Mouse (Mus musculus) kidney, postnatal 0 days (tissue): ENCODE data around the gene H2-M5. TPM values are rescaled to one million over a fixed set of nuclear protein-coding genes. Genes with fewer than 3 reads are reported as not detected.

ENCODE experiments used
- ATAC-seq: fragments of 200-750 bp; cut with Nextera tagmentation; replicated peaks from 2 replicates; pipeline ENCODE4 v1.8.0; 2017; ENCODE audit warnings: low read depth, moderate number of reproducible peaks, moderate TSS enrichment, moderate library complexity; ENCODE audit not compliant: low FRiP score
- DNase-seq: peaks from one replicate; pipeline ENCODE4 v3.0.0-alpha.2; 2016; ENCODE audit warnings: low spot score
- H3K27ac ChIP-seq: fragments of 300-500 bp; sonication (generic); 2 replicates; pipeline ENCODE4 v1.5.1; 2014; ENCODE audit warnings: mild to moderate bottlenecking
- H3K27me3 ChIP-seq: fragments of 300-500 bp; sonication (generic); 2 replicates; pipeline ENCODE4 v1.6.1; 2014; ENCODE audit warnings: low read length, mixed read lengths; ENCODE audit not compliant: insufficient read depth
- H3K36me3 ChIP-seq: fragments of 300-500 bp; sonication (generic); 2 replicates; pipeline ENCODE4 v1.6.1; 2014; ENCODE audit warnings: low read length, mixed read lengths; ENCODE audit not compliant: insufficient read depth
- H3K4me1 ChIP-seq: fragments of 300-500 bp; sonication (generic); replicated peaks from 2 replicates; pipeline ENCODE4 v1.6.1; 2014; ENCODE audit warnings: antibody characterized with exemption, low read length, mixed read lengths; ENCODE audit not compliant: insufficient read depth
- H3K4me2 ChIP-seq: fragments of 300-500 bp; sonication (generic); 2 replicates; pipeline ENCODE4 v1.6.1; 2014; ENCODE audit warnings: mild to moderate bottlenecking, low read length, moderate library complexity, mixed read lengths
- H3K4me3 ChIP-seq: fragments of 300-500 bp; sonication (generic); replicated peaks from 2 replicates; pipeline ENCODE4 v1.5.1; 2014; ENCODE audit warnings: low read depth, low read length
- H3K9ac ChIP-seq: fragments of 300-500 bp; sonication (generic); 2 replicates; pipeline ENCODE4 v1.6.1; 2014; ENCODE audit warnings: low read depth, low read length
- H3K9me3 ChIP-seq: fragments of 300-500 bp; sonication (generic); replicated peaks from 2 replicates; pipeline ENCODE4 v1.6.1; 2016; ENCODE audit warnings: low read length, inconsistent platforms, mixed read lengths
- CTCF ChIP-seq: IDR thresholded peaks from 2 replicates; pipeline ENCODE4 v1.5.1; 2016; ENCODE audit warnings: antibody characterized with exemption, low read depth, mild to moderate bottlenecking, moderate library complexity
- WGBS: fragments of 180-500 bp; shearing (Covaris S2); extraction: QIAGEN DNeasy Blood & Tissue Kit; methylation state at CpG from one replicate; pipeline ENCODE4 v1.1.7; 2014; 5-methylcytosine and 5-hydroxymethylcytosine counted together
- polyA plus RNA-seq: library from polyadenylated mRNA; unstranded; fragments of >200 nt; fragmentation: Nextera tagmentation; extraction: Ambion mirVana; gene quantifications from 2 replicates; pipeline ENCODE4 v1.2.1, GENCODE M21; 2015

H2-M5 gene
- polyA plus RNA-seq, 1 experiment from 2014 or later, result 0.08 TPM

DNA sequence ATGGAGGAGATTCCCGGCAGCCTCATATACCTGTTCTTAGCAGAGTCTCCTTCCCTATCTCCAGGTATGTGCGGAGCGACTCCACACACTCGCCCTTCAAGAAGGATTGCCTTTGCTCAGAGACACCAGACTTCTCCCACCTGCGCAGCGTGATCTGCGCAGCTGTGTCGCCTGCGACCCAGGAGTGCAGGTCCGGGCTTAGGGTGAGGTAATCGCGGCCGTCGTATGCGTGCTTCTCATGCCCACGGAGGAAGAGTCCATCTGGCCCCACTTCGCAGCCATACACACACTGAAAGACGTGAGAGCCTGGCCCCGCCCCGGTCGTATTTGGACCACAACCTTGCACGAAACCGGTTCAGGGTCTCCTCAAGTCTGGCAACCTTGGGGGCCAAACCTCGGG, 862 bp downstream of the H2-M5 start:
- H3K4me1 ChIP-seq, result no peaks in the 10 kb centered on the region
- ATAC-seq (no peak), DNase-seq (no peak)
- H3K27ac ChIP-seq, result no peak overlapping the region
- H3K9me3 ChIP-seq, result no peaks in the 10 kb centered on the region
- no peak for TF ChIP-seq CTCF
- H3K36me3 ChIP-seq, result no peaks in the 10 kb centered on the region
- no peak overlapping the region for H3K9ac ChIP-seq
- peak overlapping the region; percentile 35 for H3K4me2 ChIP-seq
- WGBS, result 10% methylated on average over 24 of the region's 24 CpGs
- 0 out of 2 replicates have a peak overlapping the region, but pooled peaks have one; percentile 13 for H3K4me3 ChIP-seq
- H3K27me3 ChIP-seq, result peaks cover 10% of the 10 kb centered on the region; the same call in 1 of the 2 replicates

DNA sequence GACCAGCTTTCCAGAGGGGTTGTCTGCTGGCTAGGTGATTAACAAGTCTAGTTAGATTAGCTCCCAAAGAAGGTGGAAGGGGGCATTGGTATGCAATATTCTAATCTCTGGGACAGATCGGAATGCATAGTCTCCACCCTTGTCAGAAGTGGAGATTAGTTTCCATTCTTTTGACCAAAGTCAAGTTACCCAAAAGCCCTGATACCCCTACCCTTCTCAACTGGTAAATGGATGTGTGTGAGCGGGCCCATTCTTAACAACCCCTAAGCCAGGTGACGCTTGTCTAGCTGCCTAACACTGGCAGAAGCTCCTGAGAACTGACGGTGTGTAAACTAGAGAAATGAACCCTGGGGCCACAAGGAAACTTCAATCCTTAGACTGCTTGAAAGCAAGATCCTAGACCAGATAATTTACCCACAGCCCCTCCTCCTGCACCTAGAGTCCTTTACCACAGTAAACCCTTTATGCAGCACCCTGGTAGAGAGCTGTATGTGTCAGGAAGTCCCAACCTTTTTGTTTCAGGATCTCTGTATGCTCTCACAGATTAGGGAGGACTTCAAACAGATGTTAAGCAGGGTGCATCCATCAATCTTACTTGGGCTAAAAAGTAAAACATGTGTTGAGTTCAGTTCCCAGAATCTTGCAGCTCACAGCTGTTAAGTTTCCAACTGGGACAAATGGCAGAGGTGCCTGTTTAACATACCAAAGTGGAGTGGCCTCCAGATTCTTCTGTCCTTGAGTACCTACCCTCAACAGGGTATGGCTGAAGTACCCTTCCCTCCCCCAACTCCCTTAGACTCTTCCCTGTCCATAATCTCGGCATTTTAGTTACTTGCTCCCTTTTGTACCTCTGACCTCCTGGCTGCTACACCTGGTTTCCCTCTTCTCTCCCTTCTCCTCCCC, 6.8 kb downstream of the H2-M5 start:
- ATAC-seq, result no peak
- no peaks in the 10 kb centered on the region for H3K27me3 ChIP-seq
- H3K27ac ChIP-seq, result no peak overlapping the region
- H3K4me2 ChIP-seq, result no peak overlapping the region
- no peaks in the 10 kb centered on the region for H3K36me3 ChIP-seq
- TF ChIP-seq CTCF, result no peak
- no peaks in the 10 kb centered on the region for H3K4me1 ChIP-seq
- no peak overlapping the region for H3K4me3 ChIP-seq
- H3K9me3 ChIP-seq, result no peaks in the 10 kb centered on the region
- 36% methylated on average over 5 of the region's 5 CpGs for WGBS
- H3K9ac ChIP-seq, result no peak overlapping the region
- no peak for DNase-seq

DNA sequence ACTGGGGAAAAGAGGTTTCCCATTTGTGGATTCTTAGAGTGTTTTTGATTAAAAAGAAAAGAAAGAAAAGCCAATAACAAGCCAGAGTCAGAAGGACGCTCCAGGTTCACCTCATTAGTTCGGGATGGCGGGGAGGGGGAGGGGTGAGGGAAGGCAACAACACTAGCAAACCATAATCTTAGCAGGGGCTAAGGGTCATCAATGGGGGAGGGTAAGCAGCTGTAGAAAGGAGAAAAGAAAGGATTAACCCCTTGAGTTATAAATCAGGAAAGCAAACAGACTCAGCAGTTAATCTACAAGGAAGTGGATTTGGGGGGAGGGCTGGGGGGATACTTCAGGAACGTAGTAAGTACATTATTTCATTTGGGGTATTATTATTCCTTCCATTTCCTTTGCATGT, 7.5 kb downstream of the H2-M5 start:
- H3K4me2 ChIP-seq, result peak overlapping the region; percentile 44
- WGBS, result 4% methylated on average over 4 of the region's 4 CpGs
- H3K4me1 ChIP-seq, result no peaks in the 10 kb centered on the region
- no peaks in the 10 kb centered on the region for H3K36me3 ChIP-seq
- no peak overlapping the region for H3K27ac ChIP-seq
- H3K9me3 ChIP-seq, result no peaks in the 10 kb centered on the region
- no peak overlapping the region for H3K4me3 ChIP-seq
- ATAC-seq (no peak), DNase-seq (no peak)
- TF ChIP-seq CTCF, result no peak
- H3K27me3 ChIP-seq, result no peaks in the 10 kb centered on the region
- H3K9ac ChIP-seq, result no peak overlapping the region

DNA sequence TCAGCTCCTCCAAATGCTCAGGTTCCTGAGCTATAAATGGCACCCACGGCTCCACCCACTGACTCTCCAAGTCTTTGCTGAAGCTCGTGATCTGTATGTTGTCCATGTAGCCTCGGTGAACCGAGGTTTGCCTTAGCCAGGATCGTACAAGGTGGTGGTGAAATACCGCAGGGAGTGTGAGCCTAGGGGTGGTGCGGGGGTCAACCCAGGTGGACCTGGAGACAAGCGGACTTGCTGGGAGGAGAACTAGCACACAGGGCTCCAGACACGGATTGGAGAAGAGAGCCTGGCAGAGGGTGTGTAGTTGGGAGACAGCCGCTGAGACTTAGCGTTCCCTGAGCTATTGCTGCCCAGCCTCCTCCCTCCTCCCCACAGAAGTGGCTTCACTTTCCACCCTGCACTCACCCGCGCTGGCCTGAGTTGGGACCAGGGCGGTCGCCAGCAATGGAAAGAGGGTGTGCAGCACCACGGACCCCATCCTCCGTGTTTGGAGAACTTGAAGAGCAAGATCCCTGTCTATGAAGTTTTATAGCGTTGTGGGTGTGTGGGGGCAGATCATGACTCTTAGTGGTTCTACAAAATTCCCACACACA, 8.0 kb downstream of the H2-M5 start, which contains the start of gene 2410137M14Rik:
Gene 2410137M14Rik, minus strand, starts transcription at position 17 of the 593 bp plus-strand sequence.
- Histone ChIP-seq H3K27me3 (no peaks in the 10 kb centered on the region), H3K9me3 (no peaks in the 10 kb centered on the region), H3K4me2 (peak within 1 kb of the TSS; percentile 44), H3K36me3 (no peaks in the 10 kb centered on the region), H3K27ac (no peak within 1 kb of the TSS), H3K4me3 (0 out of 2 replicates have a peak within 1 kb of the TSS, but pooled peaks have one; percentile 8), H3K4me1 (no peaks in the 10 kb centered on the region), H3K9ac (0 out of 2 replicates have a peak within 1 kb of the TSS, but pooled peaks have one; percentile 3)
- 11% methylated on average over 18 of the region's 18 CpGs for WGBS
- DNase-seq (peak; percentile 11), ATAC-seq (0 out of 2 replicates have a peak, but pooled peaks have one; percentile 46)
- TF ChIP-seq CTCF, result no peak

DNA sequence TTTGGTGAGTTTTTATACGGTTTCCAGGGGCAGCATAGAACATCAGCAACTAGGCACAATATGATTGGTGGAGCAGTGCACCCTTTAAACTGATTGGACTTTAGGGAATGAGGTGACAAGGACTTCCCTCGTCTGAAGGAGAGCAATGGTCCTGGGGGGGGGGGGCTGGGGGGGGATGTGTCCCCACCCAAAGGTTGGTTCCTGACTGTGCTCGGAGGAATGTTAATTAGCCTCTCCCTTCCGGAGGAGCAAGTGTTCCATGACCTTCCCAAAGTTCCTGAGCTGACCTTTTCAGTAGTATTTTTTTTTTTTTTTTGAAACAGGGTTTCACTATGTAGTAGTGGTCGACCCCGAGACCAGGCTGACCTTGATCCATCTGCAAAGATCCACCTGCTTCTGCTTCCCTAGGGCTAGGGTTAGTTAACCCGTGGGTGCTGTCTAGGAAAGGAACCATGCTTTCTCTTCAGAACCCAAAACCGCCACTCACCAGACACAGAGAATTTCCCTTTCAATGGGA, 16.0 kb downstream of the H2-M5 start:
- no peak for TF ChIP-seq CTCF
- WGBS, result 56% methylated on average over 8 of the region's 8 CpGs
- ATAC-seq, result no peak

DNA sequence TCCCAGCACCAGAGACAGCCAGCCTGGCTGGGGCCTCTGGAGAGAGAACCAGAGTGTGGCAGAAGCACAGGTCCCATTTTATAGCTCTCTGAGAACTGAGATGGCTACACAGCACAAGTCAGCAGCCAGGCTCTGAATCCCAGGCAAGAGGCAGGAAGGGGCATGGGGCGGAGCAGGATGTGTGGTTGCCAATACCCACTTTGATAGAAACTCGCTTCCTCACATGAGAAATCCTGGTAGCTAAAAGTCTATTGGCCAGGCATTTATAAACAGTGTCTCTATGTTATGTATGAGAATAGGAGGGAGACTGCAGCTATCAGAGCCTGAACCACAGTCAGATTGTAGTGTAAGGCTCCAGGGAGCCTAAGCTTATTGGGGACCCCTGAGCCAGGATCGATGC, 16.5 kb downstream of the H2-M5 start:
- DNase-seq, result no peak
- no peak overlapping the region for H3K27ac ChIP-seq
- WGBS, result 87% methylated on average over 3 of the region's 3 CpGs
- no peak overlapping the region for H3K4me2 ChIP-seq
- no peak for TF ChIP-seq CTCF
- H3K36me3 ChIP-seq, result no peaks in the 10 kb centered on the region
- ATAC-seq, result no peak
- H3K4me1 ChIP-seq, result no peaks in the 10 kb centered on the region
- H3K9ac ChIP-seq, result no peak overlapping the region
- no peak overlapping the region for H3K4me3 ChIP-seq
- no peaks in the 10 kb centered on the region for H3K27me3 ChIP-seq
- H3K9me3 ChIP-seq, result no peaks in the 10 kb centered on the region

More for the DNA sequence above, 16.0 kb downstream of the H2-M5 start:
- H3K4me2 ChIP-seq, result no peak overlapping the region
- H3K9ac ChIP-seq, result no peak overlapping the region
- H3K27ac ChIP-seq, result no peak overlapping the region
- H3K36me3 ChIP-seq, result no peaks in the 10 kb centered on the region
- H3K27me3 ChIP-seq, result no peaks in the 10 kb centered on the region
- no peak for DNase-seq
- no peaks in the 10 kb centered on the region for H3K9me3 ChIP-seq
- H3K4me3 ChIP-seq, result no peak overlapping the region
- H3K4me1 ChIP-seq, result no peaks in the 10 kb centered on the region
